Mouse (Mus musculus): ENCODE data around the gene Cyp2s1. TPM values are rescaled to one million over a fixed set of nuclear protein-coding genes. Genes with fewer than 3 reads are reported as not detected.
A peak's percentile ranks its signal among the peaks of the same experiment; 100 is the strongest.

The Cyp2s1 gene
- polyA plus RNA-seq (2015; fragmentation: Nextera tagmentation; extraction: Ambion mirVana) = 3.3 and 5.1 TPM in 2 replicates

DNA sequence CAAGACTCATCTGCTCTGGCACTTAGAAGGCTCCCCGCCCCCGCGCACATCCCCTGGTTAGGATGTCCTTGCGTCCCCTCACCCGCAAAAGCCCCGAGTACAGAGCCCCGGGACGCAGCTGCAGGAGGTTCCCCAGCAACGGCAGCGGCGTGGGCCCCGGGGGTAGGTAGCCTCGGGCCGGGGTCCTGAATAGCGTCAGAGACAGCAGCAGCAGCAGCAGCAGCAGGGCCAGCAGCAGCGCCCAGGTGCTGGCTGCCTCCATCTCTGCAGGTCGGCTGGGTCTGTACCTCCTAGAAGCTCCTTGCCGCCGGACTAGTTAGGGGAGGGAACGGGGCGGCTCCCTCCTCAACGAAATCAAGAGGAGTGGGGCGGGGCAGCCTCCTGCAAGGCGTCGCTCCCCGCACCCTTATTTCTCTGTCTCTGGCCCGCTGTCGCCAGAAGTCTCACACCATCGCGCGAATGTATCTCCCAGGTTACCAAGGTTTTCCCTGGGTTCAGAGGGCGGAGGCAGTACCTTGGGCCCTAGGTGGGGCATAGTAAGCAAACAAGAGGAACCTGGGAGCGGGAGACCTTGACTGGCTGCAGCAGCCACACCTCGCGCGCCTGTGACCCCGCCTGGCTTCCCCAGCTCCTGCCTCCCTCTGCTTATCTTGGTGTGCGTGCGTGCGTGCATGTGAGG lies at the start of gene Cyp2s1:
Cyp2s1 (minus strand) TSS at position 673 of the 679 bp plus-strand sequence.
- Histone ChIP-seq H3K36me3 (no peaks in the 10 kb centered on the region), H3K27ac (no peak within 1 kb of the TSS), H3K9ac (peak within 1 kb of the TSS; percentile 28), H3K4me1 (replicated peaks) (peaks cover 12% of the 10 kb centered on the region), H3K27me3 (peaks cover 38% of the 10 kb centered on the region), H3K9me3 (replicated peaks) (no peaks in the 10 kb centered on the region), H3K4me3 (peak within 1 kb of the TSS; percentile 50), H3K4me2 (peak within 1 kb of the TSS; percentile 81)
- under 1% methylated on average over 40 of the region's 40 CpGs for WGBS
- no peak for ATAC-seq (replicated peaks; ENCODE audit: insufficient number of reproducible peaks, insufficient read depth, low FRiP score, low read depth)

GRCm38 (mm10) chr7:25864861-25865260 lies 48.1 kb upstream of the Cyp2s1 start:
- H3K4me3 ChIP-seq = no peak overlapping the region
- H3K27me3 ChIP-seq = no peaks in the 10 kb centered on the region
- no peak overlapping the region for H3K4me2 ChIP-seq
- H3K9ac ChIP-seq = no peak overlapping the region
- H3K27ac ChIP-seq = no peak overlapping the region
- peaks cover 2% of the 10 kb centered on the region; the same call in 1 of the 2 replicates for H3K4me1 ChIP-seq (replicated peaks)
- 23% methylated on average over 5 of the region's 5 CpGs for WGBS
- no peaks in the 10 kb centered on the region for H3K36me3 ChIP-seq
- no peaks in the 10 kb centered on the region for H3K9me3 ChIP-seq (replicated peaks)
- no peak for ATAC-seq (replicated peaks; ENCODE audit: insufficient number of reproducible peaks, insufficient read depth, low FRiP score, low read depth)

DNA sequence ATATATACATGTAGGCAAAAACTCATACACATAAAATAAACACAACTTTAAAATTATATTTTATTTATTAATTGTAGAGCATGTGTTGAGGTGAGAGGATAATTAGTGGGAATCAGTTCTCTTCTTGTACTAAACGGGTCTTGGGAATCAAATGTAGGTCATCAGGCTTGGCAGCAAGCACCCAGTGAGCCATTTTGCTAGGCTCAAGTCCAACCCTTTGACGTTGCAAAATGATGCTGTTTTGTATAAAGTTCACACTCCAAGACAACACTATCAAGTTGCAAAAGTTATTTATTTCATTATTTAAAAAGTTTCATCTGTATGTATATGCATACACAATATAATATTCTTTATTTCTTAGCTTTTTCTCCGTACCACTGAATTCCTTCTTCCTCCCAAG lies 47.0 kb upstream of the Cyp2s1 start:
- Histone ChIP-seq H3K27me3 (no peaks in the 10 kb centered on the region), H3K9me3 (replicated peaks) (no peaks in the 10 kb centered on the region), H3K9ac (no peak overlapping the region), H3K27ac (no peak overlapping the region), H3K4me2 (no peak overlapping the region), H3K4me3 (no peak overlapping the region), H3K4me1 (replicated peaks) (peaks cover 2% of the 10 kb centered on the region; the same call in 1 of the 2 replicates), H3K36me3 (no peaks in the 10 kb centered on the region)
- ATAC-seq (replicated peaks; ENCODE audit: insufficient number of reproducible peaks, insufficient read depth, low FRiP score, low read depth) = no peak
- WGBS = 66% methylated on average over 3 of the region's 3 CpGs

GRCm38 (mm10) chr7:25862365-25862764 lies 45.7 kb upstream of the Cyp2s1 start:
- H3K9ac ChIP-seq = no peak overlapping the region
- no peaks in the 10 kb centered on the region for H3K36me3 ChIP-seq
- 63% methylated on average over 2 of the region's 2 CpGs for WGBS

DNA sequence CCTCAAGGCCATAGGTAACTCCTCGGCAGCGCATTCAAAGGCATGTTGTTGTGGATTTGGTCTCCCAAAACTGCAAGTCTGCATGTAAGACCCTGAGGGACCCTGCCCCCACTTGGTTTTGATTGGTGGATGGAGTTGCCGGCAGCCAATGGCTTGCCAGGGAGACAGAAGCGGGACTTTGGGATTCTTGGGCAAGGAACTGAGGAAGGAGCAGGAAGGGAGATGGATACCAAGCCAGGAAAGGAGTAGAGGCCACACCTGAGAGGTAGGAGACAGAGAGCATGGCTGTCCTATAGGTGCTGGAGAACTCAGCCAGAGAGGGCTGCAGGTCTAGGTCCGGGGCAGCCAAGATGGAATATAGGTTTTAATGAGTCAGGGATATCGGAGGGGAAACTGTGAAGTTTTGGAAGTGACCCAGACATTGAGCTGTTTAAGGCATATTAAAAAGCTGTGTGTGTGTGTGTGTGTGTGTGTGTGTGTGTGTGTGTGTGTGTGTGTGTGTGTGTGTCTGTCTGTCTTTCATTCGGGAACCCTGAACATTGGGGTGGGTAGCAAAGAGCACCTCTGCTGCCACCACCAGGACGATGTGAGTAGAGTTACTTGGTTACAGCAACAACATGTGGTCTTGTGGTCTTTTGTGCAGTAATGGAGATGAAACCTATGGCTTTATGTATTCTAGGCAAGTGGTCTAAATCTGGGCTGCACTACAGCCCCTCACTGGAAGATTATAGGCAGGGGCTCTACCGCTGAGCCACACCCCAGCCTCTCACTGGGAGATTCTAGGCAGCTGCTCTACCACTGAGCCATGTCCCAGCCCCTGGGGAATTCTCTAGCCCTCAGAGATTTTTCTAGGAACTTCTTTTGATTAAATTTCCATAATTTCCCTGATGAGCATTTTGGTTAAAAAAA lies 43.5 kb upstream of the Cyp2s1 start:
- peaks cover 2% of the 10 kb centered on the region; the same call in 1 of the 2 replicates for H3K4me1 ChIP-seq (replicated peaks)
- no peaks in the 10 kb centered on the region for H3K27me3 ChIP-seq
- no peak overlapping the region for H3K27ac ChIP-seq
- H3K36me3 ChIP-seq = no peaks in the 10 kb centered on the region
- H3K4me2 ChIP-seq = peak overlapping the region; percentile 48
- 0 out of 2 replicates have a peak overlapping the region, but pooled peaks have one; percentile 4 for H3K4me3 ChIP-seq
- no peak for ATAC-seq (replicated peaks; ENCODE audit: insufficient number of reproducible peaks, insufficient read depth, low FRiP score, low read depth)
- 14% methylated on average over 9 of the region's 9 CpGs for WGBS
- H3K9ac ChIP-seq = no peak overlapping the region
- no peaks in the 10 kb centered on the region for H3K9me3 ChIP-seq (replicated peaks)

More at GRCm38 (mm10) chr7:25862365-25862764, 45.7 kb upstream of the Cyp2s1 start:
- no peak overlapping the region for H3K4me3 ChIP-seq
- no peaks in the 10 kb centered on the region for H3K27me3 ChIP-seq
- ATAC-seq (replicated peaks; ENCODE audit: insufficient number of reproducible peaks, insufficient read depth, low FRiP score, low read depth) = no peak
- no peak overlapping the region for H3K27ac ChIP-seq
- H3K9me3 ChIP-seq (replicated peaks) = no peaks in the 10 kb centered on the region
- no peak overlapping the region for H3K4me2 ChIP-seq
- H3K4me1 ChIP-seq (replicated peaks) = peaks cover 2% of the 10 kb centered on the region; the same call in 1 of the 2 replicates

DNA sequence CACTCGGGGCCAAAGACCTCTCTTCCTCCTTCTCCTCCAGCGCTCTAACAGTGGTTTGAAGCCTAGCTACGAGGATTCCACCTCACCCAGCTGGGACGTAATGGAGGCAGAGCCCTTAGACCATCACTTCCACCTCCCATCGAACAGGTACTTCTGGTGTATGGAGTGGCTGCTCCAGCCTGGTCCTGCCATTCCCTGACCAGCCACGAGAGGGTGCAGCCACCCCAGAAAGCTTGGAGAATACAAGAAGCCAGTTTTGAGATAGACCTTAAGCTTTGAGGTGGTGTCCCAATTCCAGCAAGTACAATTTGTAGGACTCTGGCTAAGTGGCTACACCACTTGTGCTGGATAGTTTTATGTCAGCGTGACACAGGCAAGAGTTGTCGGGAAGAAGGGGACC lies 38.4 kb upstream of the Cyp2s1 start:
- Histone ChIP-seq H3K4me1 (replicated peaks) (peaks cover 2% of the 10 kb centered on the region; the same call in 1 of the 2 replicates), H3K4me2 (no peak overlapping the region), H3K9ac (no peak overlapping the region), H3K4me3 (no peak overlapping the region), H3K36me3 (no peaks in the 10 kb centered on the region), H3K27me3 (no peaks in the 10 kb centered on the region), H3K9me3 (replicated peaks) (no peaks in the 10 kb centered on the region), H3K27ac (no peak overlapping the region)
- WGBS = 31% methylated on average over 8 of the region's 8 CpGs
- ATAC-seq (replicated peaks; ENCODE audit: insufficient number of reproducible peaks, insufficient read depth, low FRiP score, low read depth) = no peak

DNA sequence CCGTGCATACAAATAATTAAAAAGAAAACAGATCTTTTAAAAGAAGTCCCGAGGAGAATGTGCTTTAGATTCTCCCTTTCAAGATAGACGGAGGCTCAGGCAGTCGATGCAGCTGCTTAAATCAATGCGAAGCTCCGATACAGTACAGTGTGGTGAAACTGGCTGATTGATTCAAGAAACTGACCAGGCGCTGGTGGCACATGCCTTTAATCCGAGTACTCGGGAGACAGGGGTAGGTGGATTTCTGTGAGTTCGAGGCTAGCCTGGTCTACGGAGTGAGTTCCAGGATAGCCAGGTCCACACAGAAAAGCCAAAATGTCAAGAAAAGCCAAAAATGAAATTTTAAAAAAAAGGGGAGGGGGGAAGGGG lies 31.7 kb upstream of the Cyp2s1 start:
- ATAC-seq (replicated peaks; ENCODE audit: insufficient number of reproducible peaks, insufficient read depth, low FRiP score, low read depth) = no peak
- H3K9ac ChIP-seq = peak overlapping the region; percentile 50
- no peaks in the 10 kb centered on the region for H3K4me1 ChIP-seq (replicated peaks)
- H3K36me3 ChIP-seq = no peaks in the 10 kb centered on the region
- no peaks in the 10 kb centered on the region for H3K27me3 ChIP-seq
- WGBS = 25% methylated on average over 11 of the region's 11 CpGs
- no peaks in the 10 kb centered on the region for H3K9me3 ChIP-seq (replicated peaks)
- peak overlapping the region; percentile 49 for H3K4me3 ChIP-seq
- H3K4me2 ChIP-seq = peak overlapping the region; percentile 68
- H3K27ac ChIP-seq = no peak overlapping the region

DNA sequence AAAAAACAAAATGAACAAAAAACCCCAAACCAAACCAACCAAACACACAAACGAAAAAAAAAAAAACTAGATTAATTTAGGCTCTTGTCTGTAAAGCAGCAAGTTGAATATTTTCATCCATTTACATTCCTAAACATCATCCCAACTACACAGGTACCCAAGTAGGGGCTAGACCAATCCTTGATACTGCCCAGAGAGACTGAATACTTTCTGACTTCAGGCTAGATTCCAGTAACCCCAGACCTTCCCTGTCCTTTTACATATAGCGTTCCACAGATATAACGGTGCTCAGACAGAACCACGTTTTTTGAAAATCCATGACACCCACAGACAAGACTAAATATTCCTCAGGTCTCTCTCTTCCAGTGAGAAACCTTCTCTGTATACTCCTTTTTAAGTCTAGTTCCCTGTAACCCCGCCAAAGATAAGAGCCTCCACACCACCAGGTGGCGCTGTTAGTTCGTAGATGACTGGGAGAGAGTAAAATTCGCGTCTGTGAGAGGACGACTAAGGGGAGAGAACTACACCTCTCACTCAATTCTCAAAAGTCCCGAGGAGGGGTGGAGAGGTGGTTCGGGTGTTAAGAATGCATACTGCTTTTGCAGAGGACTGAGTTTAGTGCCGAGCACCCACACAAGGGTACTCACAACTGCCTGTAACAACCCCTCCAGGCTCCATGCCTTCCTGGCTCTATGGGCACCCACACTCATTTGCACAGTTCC lies 31.2 kb upstream of the Cyp2s1 start:
- Histone ChIP-seq H3K36me3 (no peaks in the 10 kb centered on the region), H3K9me3 (replicated peaks) (no peaks in the 10 kb centered on the region), H3K4me2 (peak overlapping the region; percentile 68), H3K9ac (peak overlapping the region; percentile 50), H3K27me3 (no peaks in the 10 kb centered on the region), H3K4me1 (replicated peaks) (no peaks in the 10 kb centered on the region), H3K27ac (0 out of 2 replicates have a peak overlapping the region, but pooled peaks have one; percentile 8), H3K4me3 (peak overlapping the region; percentile 49)
- ATAC-seq (replicated peaks; ENCODE audit: insufficient number of reproducible peaks, insufficient read depth, low FRiP score, low read depth) = 0 out of 2 replicates have a peak, but pooled peaks have one; percentile 45
- WGBS = 10% methylated on average over 13 of the region's 13 CpGs

DNA sequence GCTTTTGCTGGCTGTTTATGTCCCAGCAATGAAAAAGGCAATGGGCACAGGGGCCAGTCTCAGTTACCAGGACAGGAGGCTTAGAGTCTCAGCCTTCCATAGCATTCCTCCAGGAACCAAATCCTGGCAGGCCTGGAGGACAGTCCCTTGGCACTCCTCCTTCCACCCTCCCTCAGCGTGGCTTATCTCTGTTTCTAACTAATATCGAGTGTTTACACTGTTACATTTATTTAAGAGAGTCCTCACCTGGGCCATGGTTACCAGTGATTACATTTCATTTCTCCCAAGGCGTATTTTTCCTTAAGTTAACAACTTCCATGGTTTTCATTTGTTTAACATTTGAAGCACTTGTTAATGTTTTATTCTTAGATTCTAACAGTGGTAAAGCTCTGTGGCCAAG lies 28.2 kb upstream of the Cyp2s1 start:
- no peak for ATAC-seq (replicated peaks; ENCODE audit: insufficient number of reproducible peaks, insufficient read depth, low FRiP score, low read depth)
- H3K27ac ChIP-seq = no peak overlapping the region

GRCm38 (mm10) chr7:25844423-25844822 lies 27.7 kb upstream of the Cyp2s1 start:
- ATAC-seq (replicated peaks; ENCODE audit: insufficient number of reproducible peaks, insufficient read depth, low FRiP score, low read depth) = no peak
- 39% methylated on average over 8 of the region's 8 CpGs for WGBS
- no peak overlapping the region for H3K27ac ChIP-seq

More for the DNA sequence above, 28.2 kb upstream of the Cyp2s1 start:
- Histone ChIP-seq H3K27me3 (no peaks in the 10 kb centered on the region), H3K36me3 (no peaks in the 10 kb centered on the region), H3K4me3 (no peak overlapping the region), H3K9ac (no peak overlapping the region), H3K4me2 (no peak overlapping the region), H3K9me3 (replicated peaks) (no peaks in the 10 kb centered on the region), H3K4me1 (replicated peaks) (no peaks in the 10 kb centered on the region)
- WGBS = 65% methylated on average over 3 of the region's 3 CpGs

GRCm38 (mm10) chr7:25843492-25843891 lies 26.8 kb upstream of the Cyp2s1 start:
- Histone ChIP-seq H3K4me3 (no peak overlapping the region), H3K4me2 (no peak overlapping the region), H3K27me3 (no peaks in the 10 kb centered on the region), H3K36me3 (no peaks in the 10 kb centered on the region), H3K27ac (no peak overlapping the region), H3K4me1 (replicated peaks) (no peaks in the 10 kb centered on the region), H3K9ac (no peak overlapping the region), H3K9me3 (replicated peaks) (no peaks in the 10 kb centered on the region)
- ATAC-seq (replicated peaks; ENCODE audit: insufficient number of reproducible peaks, insufficient read depth, low FRiP score, low read depth) = no peak; the same call in 1 of the 2 replicates
- 23% methylated on average over 2 of the region's 2 CpGs for WGBS

More at GRCm38 (mm10) chr7:25844423-25844822, 27.7 kb upstream of the Cyp2s1 start:
- H3K4me2 ChIP-seq = no peak overlapping the region
- H3K9ac ChIP-seq = no peak overlapping the region
- H3K4me3 ChIP-seq = no peak overlapping the region
- no peaks in the 10 kb centered on the region for H3K9me3 ChIP-seq (replicated peaks)
- H3K27me3 ChIP-seq = no peaks in the 10 kb centered on the region
- H3K36me3 ChIP-seq = no peaks in the 10 kb centered on the region
- H3K4me1 ChIP-seq (replicated peaks) = no peaks in the 10 kb centered on the region

All from heart, embryonic 15.5 days (tissue).